Mouse (Mus musculus) kidney, adult 18-20 months (tissue): ENCODE data around the gene Katnal1.

ENCODE experiments used
- DNase-seq: peaks from one replicate; pipeline ENCODE4 v3.0.0; 2021

Katnal1 gene

GRCm38 (mm10) chr5:148954314-148955060 lies 25.4 kb upstream of the Katnal1 start:
- no peak for DNase-seq

GRCm38 (mm10) chr5:148953098-148953497 lies 24.0 kb upstream of the Katnal1 start:
- DNase-seq, result peak; percentile 68

- peak; percentile 52 for DNase-seq
These were observed 23.3 kb upstream of the Katnal1 start for GRCm38 (mm10) chr5:148952419-148952818.

GRCm38 (mm10) chr5:148951360-148951759 lies 22.2 kb upstream of the Katnal1 start:
- DNase-seq, result no peak

- DNase-seq, result no peak
These were observed 20.9 kb upstream of the Katnal1 start for GRCm38 (mm10) chr5:148950064-148950463.

- DNase-seq, result no peak
These were observed 19.5 kb upstream of the Katnal1 start for GRCm38 (mm10) chr5:148948577-148948976.

GRCm38 (mm10) chr5:148947412-148947811 lies 18.3 kb upstream of the Katnal1 start:
- DNase-seq, result no peak

- DNase-seq, result peak; percentile 49
These were observed 17.7 kb upstream of the Katnal1 start for GRCm38 (mm10) chr5:148946787-148947186.

GRCm38 (mm10) chr5:148945735-148946134 lies 16.6 kb upstream of the Katnal1 start:
- no peak for DNase-seq

- DNase-seq, result no peak
These were observed 14.9 kb upstream of the Katnal1 start for GRCm38 (mm10) chr5:148944024-148944423.

GRCm38 (mm10) chr5:148943444-148943843 lies 14.3 kb upstream of the Katnal1 start:
- DNase-seq, result no peak

- DNase-seq, result no peak
These were observed 13.8 kb upstream of the Katnal1 start for GRCm38 (mm10) chr5:148942957-148943356.

- DNase-seq, result no peak
These were observed 13.2 kb upstream of the Katnal1 start for GRCm38 (mm10) chr5:148942305-148942704.

GRCm38 (mm10) chr5:148941867-148942266 lies 12.7 kb upstream of the Katnal1 start:
- DNase-seq, result no peak

GRCm38 (mm10) chr5:148939948-148940382 lies 10.8 kb upstream of the Katnal1 start:
- DNase-seq, result no peak

- DNase-seq, result peak; percentile 36
These were observed 7.4 kb upstream of the Katnal1 start for GRCm38 (mm10) chr5:148936516-148936951.

- no peak for DNase-seq
These were observed 6.8 kb upstream of the Katnal1 start for GRCm38 (mm10) chr5:148935871-148936270.

- no peak for DNase-seq
These were observed 6.1 kb upstream of the Katnal1 start for GRCm38 (mm10) chr5:148935071-148935821.

- no peak for DNase-seq
These were observed 5.3 kb upstream of the Katnal1 start for GRCm38 (mm10) chr5:148934457-148934856.

GRCm38 (mm10) chr5:148933767-148934166 lies 4.6 kb upstream of the Katnal1 start:
- no peak for DNase-seq

GRCm38 (mm10) chr5:148931301-148931700 lies 2.2 kb upstream of the Katnal1 start:
- peak; percentile 58 for DNase-seq

- DNase-seq, result peak; percentile 95
These were observed 571 bp downstream of the Katnal1 start for GRCm38 (mm10) chr5:148928382-148929115.

GRCm38 (mm10) chr5:148927717-148928223 lies 1.4 kb downstream of the Katnal1 start:
- no peak for DNase-seq
